Comparison of ENCODE assay signal across 22 mouse cellular contexts in genomic region chr17:26017021-26017420, GRCm38 (mm10).
"Had no signal": no experiment of that assay in that cellular context is flagged by ENCODE, and none has a peak within 500 bp of the region (broad histone marks: within the 10 kb centered on the region; RNA-seq: fewer than 3 reads in every experiment).

No protein-coding gene starts in this region.

- H3K36me3 ChIP-seq: liver, embryonic 12.5 days had no signal

- H3K4me1 ChIP-seq: limb, embryonic 13.5 days had no signal

- H3K4me3 ChIP-seq: heart, embryonic 13.5 days; heart, embryonic 15.5 days; hindbrain, embryonic 13.5 days; hindbrain, embryonic 15.5 days; kidney, embryonic 15.5 days; limb, embryonic 13.5 days; limb, embryonic 15.5 days; liver, embryonic 12.5 days had no signal

- DNase-seq: forebrain, postnatal 0 days; gastrocnemius, postnatal 14 days; gastrocnemius, postnatal 36 days; heart, adult 18-20 months; heart, postnatal 14 days; heart, postnatal 36 days; kidney, adult 18-20 months; kidney, adult 9 months; kidney, postnatal 14 days; kidney, postnatal 36 days; left cerebral cortex, postnatal 4 days had no signal

- H3K9ac ChIP-seq: forebrain, postnatal 0 days; heart, embryonic 13.5 days; heart, embryonic 15.5 days; hindbrain, embryonic 13.5 days; hindbrain, embryonic 15.5 days; kidney, embryonic 15.5 days; limb, embryonic 13.5 days; limb, embryonic 15.5 days; liver, embryonic 12.5 days; liver, embryonic 14.5 days had no signal

- H3K27ac ChIP-seq: hindbrain, embryonic 13.5 days; hindbrain, embryonic 15.5 days; hindbrain, postnatal 0 days; kidney, embryonic 15.5 days; kidney, postnatal 0 days; limb, embryonic 13.5 days; limb, embryonic 15.5 days; liver, embryonic 12.5 days; liver, embryonic 14.5 days had no signal

- H3K27me3 ChIP-seq: heart, embryonic 13.5 days; heart, embryonic 15.5 days; hindbrain, embryonic 13.5 days; hindbrain, embryonic 15.5 days; kidney, embryonic 15.5 days; limb, embryonic 13.5 days; limb, embryonic 15.5 days had no signal
